Mouse (Mus musculus) embryonic fibroblast, embryonic 13.5 days (primary cell): ENCODE measurements around the gene Sh2b3.

Experiments used
- CTCF ChIP-seq: IDR thresholded peaks from 2 replicates; pipeline ENCODE4 v1.5.1; 2011; ENCODE audit warnings: mild to moderate bottlenecking, control low read depth, low read length, moderate library complexity, borderline replicate concordance; ENCODE audit not compliant: insufficient read depth
- POLR2A ChIP-seq: IDR thresholded peaks from 2 replicates; pipeline ENCODE4 v1.6.1; 2011; ENCODE audit warnings: low read depth, mild to moderate bottlenecking, control low read depth, low read length, moderate library complexity

- TF ChIP-seq POLR2A (no peak), CTCF (no peak)
Observed at GRCm38 (mm10) chr5:121767564-121767963, 69.9 kb downstream of the Sh2b3 start.
